Mouse (Mus musculus) thymus, adult 2 months (tissue): ENCODE data around the gene Hacl1. TPM values are rescaled to one million over a fixed set of nuclear protein-coding genes. Genes with fewer than 3 reads are reported as not detected.

Source experiments
- DNase-seq: peaks from one replicate; pipeline ENCODE4 v3.0.0; 2021
- H3K27ac ChIP-seq: fragments of 200-500 bp; 2 replicates; pipeline ENCODE4 v1.5.1; 2012; ENCODE audit warnings: low read length, control low read depth; ENCODE audit not compliant: control insufficient read depth, insufficient read depth
- H3K27me3 ChIP-seq: fragments of 200-500 bp; 2 replicates; pipeline ENCODE4 v1.6.1; 2012; ENCODE audit warnings: mild to moderate bottlenecking, low read length, moderate library complexity, mixed read lengths; ENCODE audit not compliant: control insufficient read depth, insufficient read depth
- H3K36me3 ChIP-seq: fragments of 200-500 bp; 2 replicates; pipeline ENCODE4 v1.6.1; 2012; ENCODE audit warnings: mild to moderate bottlenecking, low read length, moderate library complexity; ENCODE audit not compliant: control insufficient read depth, insufficient read depth
- H3K4me1 ChIP-seq: fragments of 200-500 bp; replicated peaks from 2 replicates; pipeline ENCODE4 v1.6.1; 2012; ENCODE audit warnings: low read length; ENCODE audit not compliant: control insufficient read depth, insufficient read depth
- H3K4me3 ChIP-seq: fragments of 200-500 bp; 2 replicates; pipeline ENCODE4 v1.5.1; 2012; ENCODE audit warnings: mild to moderate bottlenecking, low read length, control low read depth, moderate library complexity; ENCODE audit not compliant: control insufficient read depth, insufficient read depth
- CTCF ChIP-seq: fragments of 200-500 bp; IDR thresholded peaks from 2 replicates; pipeline ENCODE4 v1.5.1; 2012; ENCODE audit warnings: mild to moderate bottlenecking, control low read depth, low read length, moderate library complexity, borderline replicate concordance; ENCODE audit not compliant: control insufficient read depth, poor library complexity, insufficient read depth; ENCODE audit errors: extremely low read depth
- POLR2A ChIP-seq: fragments of 200-500 bp; IDR thresholded peaks from 2 replicates; pipeline ENCODE4 v1.6.1; 2012; ENCODE audit warnings: mild to moderate bottlenecking, low read length, control low read depth, moderate library complexity; ENCODE audit not compliant: control insufficient read depth, poor library complexity, insufficient read depth; ENCODE audit errors: extremely low read depth
- WGBS: fragments of 180-500 bp; shearing (Covaris S2); methylation state at CpG from one replicate; pipeline ENCODE4 v1.1.7; 2018; 5-methylcytosine and 5-hydroxymethylcytosine counted together
- polyA plus RNA-seq: library from polyadenylated mRNA; depleted of rRNA; stranded (reverse); fragments of >200 nt; gene quantifications from 2 replicates; pipeline ENCODE4 v1.2.3, GENCODE M21; 2012

Hacl1 gene
- polyA plus RNA-seq, 1 experiment = 12.1 TPM

- H3K4me3 ChIP-seq = no peak overlapping the region
- H3K27ac ChIP-seq = no peak overlapping the region
- TF ChIP-seq POLR2A = no peak
- TF ChIP-seq CTCF = no peak
- H3K36me3 ChIP-seq = no peaks in the 10 kb centered on the region
- DNase-seq = no peak
- 89% methylated on average over 5 of the region's 5 CpGs for WGBS
- H3K27me3 ChIP-seq = no peaks in the 10 kb centered on the region
- peaks cover 9% of the 10 kb centered on the region for H3K4me1 ChIP-seq
Observed at GRCm38 (mm10) chr14:31652106-31652505, 11.0 kb upstream of the Hacl1 start.

DNA sequence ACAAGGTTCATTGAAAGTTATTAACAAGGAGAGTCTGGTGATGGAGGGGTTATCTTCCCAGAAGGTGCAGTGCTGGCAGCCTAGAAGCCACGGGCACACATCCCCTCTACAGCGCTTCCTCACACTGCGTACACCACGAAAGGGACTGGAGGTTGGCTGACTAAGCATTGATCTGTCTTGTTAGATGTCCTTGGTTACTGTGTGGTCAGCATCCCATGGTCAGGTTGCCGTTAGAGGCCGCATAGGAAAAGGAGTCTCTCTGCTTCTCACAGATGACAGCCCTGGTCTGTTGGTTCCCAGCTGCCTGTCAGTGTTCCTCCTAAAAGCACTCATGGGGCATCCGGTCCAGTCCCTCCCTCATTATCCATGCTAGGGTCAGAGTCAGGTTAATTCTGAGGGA is 10.1 kb upstream of the Hacl1 start:
- Histone ChIP-seq H3K4me1 (peaks cover 7% of the 10 kb centered on the region), H3K36me3 (no peaks in the 10 kb centered on the region), H3K27me3 (no peaks in the 10 kb centered on the region), H3K4me3 (no peak overlapping the region), H3K27ac (no peak overlapping the region)
- 87% methylated on average over 7 of the region's 7 CpGs for WGBS
- no peak for DNase-seq
- TF ChIP-seq CTCF (no peak), POLR2A (no peak)

DNA sequence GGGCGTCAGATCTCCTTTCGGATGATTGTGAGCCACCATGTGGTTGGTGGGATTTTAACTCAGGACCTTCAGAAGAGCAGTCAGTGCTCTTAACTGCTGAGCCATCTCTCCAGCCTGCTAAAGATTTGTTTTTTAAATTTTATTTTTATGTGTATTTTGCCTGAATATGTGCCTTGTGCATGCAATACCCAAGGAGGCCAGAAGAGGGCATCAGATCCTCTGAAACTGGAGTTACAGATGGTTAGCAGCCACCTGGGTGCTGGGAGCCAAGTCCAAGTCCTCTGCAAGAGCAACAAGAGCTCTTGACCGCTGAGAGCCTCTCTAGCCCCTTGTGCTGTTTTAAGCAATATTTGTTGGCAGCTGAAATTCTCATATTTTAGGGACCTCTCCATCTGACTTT is 9.3 kb upstream of the Hacl1 start:
- peaks cover 5% of the 10 kb centered on the region for H3K4me1 ChIP-seq
- no peaks in the 10 kb centered on the region for H3K27me3 ChIP-seq
- H3K36me3 ChIP-seq = no peaks in the 10 kb centered on the region
- no peak overlapping the region for H3K4me3 ChIP-seq
- TF ChIP-seq POLR2A (no peak), CTCF (no peak)
- 97% methylated on average over 3 of the region's 3 CpGs for WGBS
- DNase-seq = no peak
- H3K27ac ChIP-seq = no peak overlapping the region

DNA sequence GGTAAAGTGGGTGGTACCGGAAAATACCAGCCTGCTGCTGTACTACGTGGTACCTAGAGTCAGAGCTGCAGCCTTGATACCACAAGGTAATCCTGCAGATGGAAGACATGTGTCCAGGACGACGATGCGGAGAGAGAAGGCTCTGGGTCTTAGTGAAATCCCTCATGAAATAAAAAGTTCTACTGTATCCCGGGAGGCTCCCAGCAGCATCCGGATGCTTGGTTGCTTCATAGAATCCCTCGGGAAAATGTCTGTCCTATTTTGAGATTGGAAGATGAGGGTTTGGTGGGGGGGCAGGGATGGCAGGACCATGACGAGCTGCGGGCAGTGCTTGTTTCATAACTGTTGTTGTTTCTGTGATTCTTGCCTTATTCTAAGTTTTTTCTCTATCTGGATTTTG is 6.9 kb upstream of the Hacl1 start:
- Histone ChIP-seq H3K4me3 (no peak overlapping the region), H3K27ac (no peak overlapping the region), H3K27me3 (no peaks in the 10 kb centered on the region), H3K4me1 (no peaks in the 10 kb centered on the region), H3K36me3 (no peaks in the 10 kb centered on the region)
- no peak for DNase-seq
- TF ChIP-seq POLR2A = no peak
- TF ChIP-seq CTCF = no peak
- 96% methylated on average over 10 of the region's 10 CpGs for WGBS

DNA sequence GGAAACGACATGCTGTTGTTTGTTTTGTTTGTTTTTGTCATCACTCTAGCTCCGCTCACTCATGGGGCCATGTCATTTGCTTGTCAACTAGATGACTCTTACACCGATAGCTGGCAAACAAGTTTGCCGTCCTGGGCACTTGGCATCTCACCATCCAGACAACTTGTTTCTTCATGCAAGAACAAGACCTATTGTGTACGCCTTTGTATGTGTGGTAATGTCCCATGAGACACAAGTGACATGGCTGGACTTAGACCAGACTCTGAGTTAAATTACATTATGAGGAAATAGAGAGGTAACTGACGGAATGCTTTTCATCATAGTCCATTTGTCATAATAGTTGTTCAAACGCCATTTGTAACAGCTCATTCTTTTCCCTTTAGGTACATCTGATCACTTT is 4.8 kb upstream of the Hacl1 start:
- Histone ChIP-seq H3K4me3 (no peak overlapping the region), H3K36me3 (no peaks in the 10 kb centered on the region), H3K27me3 (no peaks in the 10 kb centered on the region), H3K4me1 (peaks cover 4% of the 10 kb centered on the region), H3K27ac (no peak overlapping the region)
- TF ChIP-seq CTCF = no peak
- no peak for TF ChIP-seq POLR2A
- DNase-seq = no peak
- WGBS = 95% methylated on average over 7 of the region's 7 CpGs

GRCm38 (mm10) chr14:31644931-31645547 is 4.0 kb upstream of the Hacl1 start:
- 82% methylated on average over 3 of the region's 3 CpGs for WGBS
- peak; percentile 30 for DNase-seq
- no peak overlapping the region for H3K27ac ChIP-seq

More at GRCm38 (mm10) chr14:31644931-31645547, 4.0 kb upstream of the Hacl1 start:
- Histone ChIP-seq H3K36me3 (no peaks in the 10 kb centered on the region), H3K4me1 (peaks cover 4% of the 10 kb centered on the region), H3K27me3 (no peaks in the 10 kb centered on the region), H3K4me3 (no peak overlapping the region)
- no peak for TF ChIP-seq POLR2A
- TF ChIP-seq CTCF = no peak
